Mouse (Mus musculus) stomach, embryonic 15.5 days (tissue): ENCODE measurements around the gene Tor1a. TPM values are rescaled to one million over a fixed set of nuclear protein-coding genes. Genes with fewer than 3 reads are reported as not detected.
A peak's percentile ranks its signal among the peaks of the same experiment; 100 is the strongest.

Experiments
- ATAC-seq: fragments of 200-750 bp; cut with Nextera tagmentation; 2 replicates; pipeline ENCODE4 v1.8.0; 2017; ENCODE audit warnings: low read depth, moderate number of reproducible peaks, moderate TSS enrichment; ENCODE audit not compliant: insufficient read depth, low FRiP score
- H3K27ac ChIP-seq: fragments of 300-500 bp; sonication (generic); 2 replicates; pipeline ENCODE4 v1.5.1; 2015; ENCODE audit warnings: mild to moderate bottlenecking, inconsistent platforms
- H3K27me3 ChIP-seq: fragments of 300-500 bp; sonication (generic); replicated peaks from 2 replicates; pipeline ENCODE4 v1.6.1; 2015; ENCODE audit warnings: inconsistent platforms
- H3K36me3 ChIP-seq: fragments of 300-500 bp; sonication (generic); 2 replicates; pipeline ENCODE4 v1.6.1; 2015; ENCODE audit warnings: inconsistent platforms
- H3K4me1 ChIP-seq: fragments of 300-500 bp; sonication (generic); 2 replicates; pipeline ENCODE4 v1.6.1; 2015; ENCODE audit warnings: inconsistent platforms
- H3K4me2 ChIP-seq: fragments of 300-500 bp; sonication (generic); 2 replicates; pipeline ENCODE4 v1.6.1; 2015; ENCODE audit warnings: mild to moderate bottlenecking, inconsistent platforms
- H3K4me3 ChIP-seq: fragments of 300-500 bp; sonication (generic); replicated peaks from 2 replicates; pipeline ENCODE4 v1.5.1; 2015; ENCODE audit warnings: inconsistent platforms
- H3K9ac ChIP-seq: fragments of 300-500 bp; sonication (generic); 2 replicates; pipeline ENCODE4 v1.6.1; 2015; ENCODE audit warnings: inconsistent platforms
- H3K9me3 ChIP-seq: fragments of 300-500 bp; sonication (generic); 2 replicates; pipeline ENCODE4 v1.6.1; 2016; ENCODE audit warnings: inconsistent platforms
- WGBS: fragments of 180-500 bp; shearing (Covaris S2); methylation state at CpG from one replicate; pipeline ENCODE4 v1.1.7; 2015; 5-methylcytosine and 5-hydroxymethylcytosine counted together
- polyA plus RNA-seq: library from polyadenylated mRNA; unstranded; fragments of >200 nt; fragmentation: Nextera tagmentation; extraction: Ambion mirVana; gene quantifications from 2 replicates; pipeline ENCODE4 v1.2.1, GENCODE M21; 2015

Tor1a gene
- polyA plus RNA-seq, 1 experiment from 2014 or later: 73.9 TPM

- WGBS: 21% methylated on average over 17 of the region's 17 CpGs
- H3K9ac ChIP-seq: no peak overlapping the region
- no peak overlapping the region for H3K4me3 ChIP-seq
- H3K27ac ChIP-seq: peak overlapping the region; percentile 82
- H3K9me3 ChIP-seq: no peaks in the 10 kb centered on the region
- H3K36me3 ChIP-seq: peaks cover under 1% of the 10 kb centered on the region; the same call in 1 of the 2 replicates
- ATAC-seq: no peak
- H3K4me1 ChIP-seq: peaks cover 26% of the 10 kb centered on the region
- H3K27me3 ChIP-seq: no peaks in the 10 kb centered on the region
- H3K4me2 ChIP-seq: peak overlapping the region; percentile 22
Observed at GRCm38 (mm10) chr2:30985111-30986020, 17.6 kb upstream of the Tor1a start.

DNA sequence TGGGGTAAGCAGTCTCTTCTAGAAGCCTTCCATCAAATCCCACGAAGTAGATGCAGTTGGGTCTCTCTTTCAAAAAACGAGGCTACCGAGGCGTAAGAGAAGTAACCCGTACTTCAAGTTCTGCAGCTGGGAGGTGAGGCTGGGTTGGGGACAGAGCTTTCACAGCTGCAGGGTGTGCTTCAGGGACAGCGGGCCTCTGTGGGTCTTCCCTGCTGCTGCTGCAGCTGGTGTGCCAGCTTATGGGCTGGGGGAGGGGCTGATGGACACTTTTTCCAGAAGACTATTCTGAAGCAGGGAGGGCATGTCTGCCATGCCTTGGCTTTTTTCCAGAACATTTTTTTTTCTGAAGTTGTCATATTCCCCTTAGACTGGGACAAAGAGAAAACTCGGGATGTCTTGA, 15.3 kb upstream of the Tor1a start:
- ATAC-seq: no peak
- WGBS: 43% methylated on average over 7 of the region's 7 CpGs
- peak overlapping the region; percentile 67 for H3K4me3 ChIP-seq
- peaks cover 29% of the 10 kb centered on the region for H3K4me1 ChIP-seq
- no peak overlapping the region for H3K9ac ChIP-seq
- peaks cover 20% of the 10 kb centered on the region; the same call in 1 of the 2 replicates for H3K36me3 ChIP-seq
- no peak overlapping the region for H3K27ac ChIP-seq
- no peaks in the 10 kb centered on the region for H3K27me3 ChIP-seq
- H3K4me2 ChIP-seq: peak overlapping the region; percentile 77
- H3K9me3 ChIP-seq: no peaks in the 10 kb centered on the region

GRCm38 (mm10) chr2:30981790-30982513, 14.2 kb upstream of the Tor1a start, which contains the start of the genes BC005624 and Usp20:
Gene BC005624, minus strand, starts transcription at chr2:30982201.
Gene Usp20, plus strand, starts transcription at chr2:30982279.
- under 1% methylated on average over 66 of the region's 66 CpGs for WGBS
- peak; percentile 97 for ATAC-seq
- no peaks in the 10 kb centered on the region for H3K9me3 ChIP-seq
- H3K4me2 ChIP-seq: peak within 1 kb of the TSS; percentile 77
- H3K4me3 ChIP-seq: peak within 1 kb of the TSS; percentile 67
- peaks cover 20% of the 10 kb centered on the region; the same call in 1 of the 2 replicates for H3K36me3 ChIP-seq
- H3K9ac ChIP-seq: peak within 1 kb of the TSS; percentile 36
- peak within 1 kb of the TSS; percentile 65 for H3K27ac ChIP-seq
- peaks cover 29% of the 10 kb centered on the region for H3K4me1 ChIP-seq
- H3K27me3 ChIP-seq: no peaks in the 10 kb centered on the region

DNA sequence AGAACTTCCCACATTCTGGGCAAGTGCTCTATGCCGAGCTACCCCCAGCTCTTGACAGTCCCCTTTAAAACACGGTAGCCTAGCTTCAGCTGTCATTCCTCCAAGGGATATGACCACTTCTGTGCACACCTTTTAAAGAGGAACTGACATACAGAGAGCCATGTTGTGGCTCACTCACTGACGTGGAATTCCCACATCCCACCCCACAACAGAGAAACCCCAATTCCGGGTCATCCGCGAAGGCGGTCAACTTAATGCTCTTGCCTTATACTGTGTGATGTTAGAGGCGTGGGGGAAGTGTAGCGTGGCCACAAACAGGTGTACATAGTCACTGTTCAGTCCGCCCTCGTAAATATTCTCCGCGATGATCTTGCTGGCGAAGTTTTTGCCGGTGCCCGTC, 907 bp downstream of the Tor1a start:
- Histone ChIP-seq H3K4me1 (peaks cover 19% of the 10 kb centered on the region), H3K9ac (peak overlapping the region; percentile 98), H3K4me2 (peak overlapping the region; percentile 81), H3K27me3 (no peaks in the 10 kb centered on the region), H3K36me3 (peaks cover 31% of the 10 kb centered on the region), H3K9me3 (no peaks in the 10 kb centered on the region), H3K4me3 (peak overlapping the region; percentile 92), H3K27ac (0 out of 2 replicates have a peak overlapping the region, but pooled peaks have one; percentile 78)
- no peak for ATAC-seq
- WGBS: 15% methylated on average over 16 of the region's 16 CpGs

DNA sequence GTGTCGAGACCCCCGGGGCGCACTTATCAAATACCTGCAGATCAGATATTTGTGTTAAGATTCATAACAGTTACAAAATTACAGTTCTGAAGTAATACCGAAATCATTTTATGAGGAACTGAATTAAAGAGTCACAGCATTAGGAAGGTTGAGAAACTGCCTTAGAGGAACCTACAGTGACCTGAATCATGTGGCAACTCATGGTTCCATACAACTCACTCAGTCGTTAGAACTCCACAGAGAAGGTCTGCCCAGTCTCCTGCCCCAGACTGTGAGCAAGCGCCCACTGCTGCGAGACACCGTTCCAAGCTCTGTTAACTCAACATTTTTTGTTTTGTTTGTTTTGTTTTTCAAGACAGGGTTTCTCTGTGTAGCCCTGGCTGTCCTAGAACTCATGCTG, 2.1 kb downstream of the Tor1a start:
- Histone ChIP-seq H3K9ac (no peak overlapping the region), H3K4me3 (no peak overlapping the region), H3K36me3 (peaks cover 42% of the 10 kb centered on the region), H3K9me3 (no peaks in the 10 kb centered on the region), H3K27ac (no peak overlapping the region), H3K4me2 (peak overlapping the region; percentile 81), H3K4me1 (peaks cover 19% of the 10 kb centered on the region), H3K27me3 (no peaks in the 10 kb centered on the region)
- 91% methylated on average over 8 of the region's 8 CpGs for WGBS
- no peak for ATAC-seq

DNA sequence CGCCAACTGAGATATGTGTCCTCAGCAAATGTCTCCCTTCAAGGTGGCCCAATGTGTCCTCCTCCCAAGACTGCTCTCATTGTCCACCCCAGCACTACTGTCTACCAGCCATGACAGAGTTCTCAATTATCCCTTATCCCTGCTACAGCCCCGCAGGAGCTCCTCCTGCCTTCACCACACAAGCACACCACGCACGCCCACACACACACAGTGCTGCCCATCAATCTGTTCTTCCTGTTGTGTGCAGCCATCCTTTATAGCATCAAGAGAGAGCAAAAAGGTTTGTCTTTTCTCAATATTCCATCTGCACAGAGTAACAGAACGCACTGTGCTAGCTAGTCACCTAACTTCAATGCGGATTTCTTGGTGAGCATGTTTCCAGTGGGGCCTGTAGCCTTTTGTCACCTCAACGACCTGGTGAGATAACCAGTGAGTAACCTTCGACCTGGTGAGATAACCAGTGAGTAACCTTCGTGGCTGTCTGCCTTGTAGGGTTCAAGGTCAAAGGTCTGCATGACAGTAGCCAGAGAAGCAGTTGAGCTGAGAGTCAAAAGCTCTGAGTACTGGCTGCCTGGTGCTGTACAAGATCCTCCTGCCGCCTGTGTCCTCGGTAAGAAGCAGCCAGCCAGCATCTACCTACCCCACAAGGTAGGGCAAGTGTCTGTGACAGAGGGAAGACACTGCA, 5.0 kb downstream of the Tor1a start:
- no peak for ATAC-seq

DNA sequence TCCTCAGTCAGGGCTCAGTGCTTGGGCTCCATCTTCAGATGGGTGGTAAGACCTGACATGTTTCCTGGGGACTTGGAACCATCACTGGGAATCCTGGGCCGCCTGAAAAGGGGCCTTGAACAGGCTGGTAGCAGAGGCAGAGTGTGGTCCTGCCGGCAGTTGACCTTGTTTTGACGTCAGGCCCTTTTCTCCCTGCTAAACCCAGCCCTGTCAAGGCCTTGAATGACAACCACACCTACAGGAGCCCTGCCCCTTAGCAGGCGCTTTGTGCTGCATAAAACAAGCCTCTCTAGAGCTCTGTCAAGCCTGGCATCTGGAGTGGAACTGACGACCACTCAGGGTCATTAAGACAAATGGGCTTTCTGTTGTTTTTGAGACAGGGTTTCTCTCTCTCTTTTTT, 7.9 kb downstream of the Tor1a start:
- H3K9me3 ChIP-seq: no peaks in the 10 kb centered on the region
- H3K4me3 ChIP-seq: no peak overlapping the region
- H3K27ac ChIP-seq: no peak overlapping the region
- peaks cover 7% of the 10 kb centered on the region; the same call in 1 of the 2 replicates for H3K4me1 ChIP-seq
- no peak overlapping the region for H3K9ac ChIP-seq
- 44% methylated on average over 5 of the region's 5 CpGs for WGBS
- peaks cover 78% of the 10 kb centered on the region for H3K36me3 ChIP-seq
- no peak for ATAC-seq
- no peaks in the 10 kb centered on the region for H3K27me3 ChIP-seq
- no peak overlapping the region for H3K4me2 ChIP-seq

More for the DNA sequence above, 5.0 kb downstream of the Tor1a start:
- H3K4me3 ChIP-seq: no peak overlapping the region
- peaks cover 66% of the 10 kb centered on the region for H3K36me3 ChIP-seq
- 78% methylated on average over 11 of the region's 11 CpGs for WGBS
- H3K9ac ChIP-seq: no peak overlapping the region
- H3K27me3 ChIP-seq: no peaks in the 10 kb centered on the region
- no peak overlapping the region for H3K4me2 ChIP-seq
- H3K4me1 ChIP-seq: peaks cover 19% of the 10 kb centered on the region
- no peaks in the 10 kb centered on the region for H3K9me3 ChIP-seq
- no peak overlapping the region for H3K27ac ChIP-seq

DNA sequence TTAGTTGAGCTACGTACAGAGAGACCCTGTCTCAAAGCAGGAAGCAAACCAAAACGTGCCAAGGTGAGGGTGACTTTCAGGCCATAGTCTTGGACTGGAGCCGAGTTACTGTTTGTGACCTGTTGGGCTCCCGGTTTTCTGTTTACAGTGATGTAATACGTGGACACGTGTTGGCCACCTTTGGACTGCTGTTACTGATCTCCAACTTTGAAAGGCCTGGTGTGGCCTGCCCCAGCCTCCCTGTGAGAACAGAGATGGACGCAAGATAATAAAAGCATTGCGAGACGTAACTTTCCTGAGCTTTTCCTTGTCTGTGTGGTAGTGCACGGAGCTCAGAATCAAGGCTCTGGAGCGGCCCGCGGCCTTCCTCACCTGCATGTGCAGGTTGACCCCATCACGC, 9.0 kb downstream of the Tor1a start:
- peaks cover 18% of the 10 kb centered on the region for H3K4me1 ChIP-seq
- H3K27me3 ChIP-seq: no peaks in the 10 kb centered on the region
- no peak overlapping the region for H3K9ac ChIP-seq
- WGBS: 83% methylated on average over 14 of the region's 14 CpGs
- no peaks in the 10 kb centered on the region for H3K9me3 ChIP-seq
- H3K36me3 ChIP-seq: peaks cover 67% of the 10 kb centered on the region
- no peak overlapping the region for H3K4me3 ChIP-seq
- H3K27ac ChIP-seq: no peak overlapping the region
- ATAC-seq: no peak
- no peak overlapping the region for H3K4me2 ChIP-seq

- Histone ChIP-seq H3K4me2 (no peak overlapping the region), H3K9ac (no peak overlapping the region), H3K36me3 (peaks cover 57% of the 10 kb centered on the region), H3K9me3 (no peaks in the 10 kb centered on the region), H3K4me3 (no peak overlapping the region), H3K27me3 (no peaks in the 10 kb centered on the region), H3K4me1 (peaks cover 21% of the 10 kb centered on the region), H3K27ac (no peak overlapping the region)
- ATAC-seq: no peak
- WGBS: 83% methylated on average over 4 of the region's 4 CpGs
Observed at GRCm38 (mm10) chr2:30957511-30957910, 10.2 kb downstream of the Tor1a start.

GRCm38 (mm10) chr2:30954797-30955196, 12.9 kb downstream of the Tor1a start:
- Histone ChIP-seq H3K9me3 (no peaks in the 10 kb centered on the region), H3K27ac (no peak overlapping the region), H3K27me3 (no peaks in the 10 kb centered on the region), H3K4me3 (0 out of 2 replicates have a peak overlapping the region, but pooled peaks have one; percentile 2), H3K9ac (no peak overlapping the region), H3K4me1 (peaks cover 21% of the 10 kb centered on the region), H3K36me3 (peaks cover 34% of the 10 kb centered on the region), H3K4me2 (peak overlapping the region; percentile 65)
- ATAC-seq: no peak
- 58% methylated on average over 6 of the region's 6 CpGs for WGBS

DNA sequence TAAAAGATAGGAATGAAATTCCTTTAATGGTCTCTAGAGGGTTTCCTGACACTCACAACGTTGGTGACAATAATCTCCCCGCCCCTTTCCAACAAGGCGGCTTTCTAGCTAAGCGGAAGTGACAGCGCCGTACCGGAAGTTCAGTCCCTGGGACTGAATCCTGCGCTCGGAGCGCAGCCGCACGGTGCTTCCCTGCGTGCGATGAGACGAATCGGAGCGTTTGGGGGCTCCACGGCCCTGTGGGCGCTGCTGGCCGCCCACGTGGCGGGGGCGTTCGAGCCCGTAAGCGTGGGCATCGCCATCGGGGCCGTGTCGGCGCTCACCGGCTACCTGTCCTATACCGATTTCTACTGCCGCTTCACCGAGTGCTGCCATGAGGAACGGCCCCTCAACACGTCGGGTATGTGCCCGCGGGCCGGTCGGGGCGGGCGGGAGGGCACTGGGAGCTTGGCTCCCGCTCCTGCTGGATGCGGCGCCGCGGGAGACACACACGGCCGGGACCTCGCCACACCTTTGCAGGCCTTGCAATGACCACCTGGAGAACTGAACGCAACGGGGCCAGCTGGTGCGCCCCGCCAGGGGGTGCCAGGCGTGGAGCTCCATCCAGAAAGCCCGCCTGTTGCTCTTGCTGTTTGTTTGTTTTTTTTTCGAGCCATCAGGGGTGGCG, 14.8 kb downstream of the Tor1a start, which contains the start of gene Tor1b:
TSS of gene Tor1b (plus strand) at position 136 of the 667 bp plus-strand sequence.
- peak; percentile 85 for ATAC-seq
- Histone ChIP-seq H3K9ac (peak within 1 kb of the TSS; percentile 72), H3K9me3 (no peaks in the 10 kb centered on the region), H3K27me3 (no peaks in the 10 kb centered on the region), H3K4me3 (peak within 1 kb of the TSS; percentile 74), H3K4me2 (peak within 1 kb of the TSS; percentile 65), H3K36me3 (peaks cover 17% of the 10 kb centered on the region), H3K27ac (peak within 1 kb of the TSS; percentile 85), H3K4me1 (peaks cover 21% of the 10 kb centered on the region)
- under 1% methylated on average over 60 of the region's 60 CpGs for WGBS
